Mouse (Mus musculus) central nervous system, embryonic 18 days (tissue): ENCODE measurements around the gene Nckap5. TPM values are rescaled to one million over a fixed set of nuclear protein-coding genes. Genes with fewer than 3 reads are reported as not detected.

Experiments
- polyA plus RNA-seq: library from polyadenylated mRNA; depleted of rRNA; stranded (reverse); fragments of >200 nt; gene quantifications from 2 replicates; pipeline ENCODE4 v1.2.3, GENCODE M21; 2012; rRNA removed

Gene Nckap5
- 12.2 and 14.2 TPM in 2 replicates for polyA plus RNA-seq

GRCm38 (mm10) chr1:126830031-126830927 is at the start of gene Nckap5:
Gene Nckap5 (minus strand): TSS chr1:126830799.

GRCm38 (mm10) chr1:125912601-125913600 is 917.7 kb downstream of the Nckap5 start, which contains the start of gene Lypd1:
Gene Lypd1 (minus strand): TSS chr1:125913101.

